Mouse (Mus musculus): ENCODE measurements at regions not wholly inside any gene's neighbourhood (a gene's known extent, or its start where the extent isn't known, plus 50 kb on each side); places are given as distances from the start of the nearest gene placed in this dataset.

DNA sequence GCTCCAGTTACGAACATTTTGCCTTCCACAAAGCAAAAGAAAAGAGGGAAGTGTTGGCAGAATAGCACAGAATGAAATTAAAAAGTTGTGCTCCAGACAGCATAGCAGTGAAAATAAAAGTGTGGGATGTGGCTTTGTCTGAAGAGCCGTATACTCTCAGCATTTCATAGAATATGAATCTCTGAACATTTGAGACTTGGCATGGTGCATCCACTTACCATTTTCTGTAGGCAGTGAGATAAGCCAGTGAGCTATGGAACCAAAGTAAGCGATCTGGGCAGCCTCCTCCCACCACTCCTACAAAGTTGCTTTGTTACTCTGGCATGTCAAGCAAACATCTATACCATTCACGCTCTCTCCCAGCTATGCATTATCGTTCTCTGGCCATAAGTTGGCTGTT, 286.0 kb downstream of the Arl4a start:
- Histone ChIP-seq H3K4me3 (ENCODE audit: low read depth, low read length) (no peak overlapping the region), H3K27me3 (ENCODE audit: insufficient read depth, low read length) (no peaks in the 10 kb centered on the region), H3K9ac (no peak overlapping the region), H3K9me3 (ENCODE audit: low read depth, low read length) (no peaks in the 10 kb centered on the region), H3K4me2 (no peak overlapping the region), H3K4me1 (ENCODE audit: insufficient read depth) (no peaks in the 10 kb centered on the region), H3K36me3 (ENCODE audit: insufficient read depth) (no peaks in the 10 kb centered on the region), H3K27ac (ENCODE audit: low read depth) (no peak overlapping the region)
- WGBS: 85% methylated on average over 5 of the region's 5 CpGs
- ATAC-seq (ENCODE audit: insufficient read depth) (no peak), DNase-seq (no peak)
- TF ChIP-seq CTCF (IDR thresholded peaks at IDR 0.05; ENCODE audit: low read depth): no peak

- H3K4me3 ChIP-seq (ENCODE audit: low read depth, low read length): no peak overlapping the region
- no peak for DNase-seq
- no peak overlapping the region for H3K4me2 ChIP-seq
- ATAC-seq (ENCODE audit: insufficient read depth): no peak
- no peaks in the 10 kb centered on the region for H3K9me3 ChIP-seq (ENCODE audit: low read depth, low read length)
- no peak overlapping the region for H3K9ac ChIP-seq
- H3K4me1 ChIP-seq (ENCODE audit: insufficient read depth): no peaks in the 10 kb centered on the region
- H3K36me3 ChIP-seq (ENCODE audit: insufficient read depth): no peaks in the 10 kb centered on the region
- no peak overlapping the region for H3K27ac ChIP-seq (ENCODE audit: low read depth)
- WGBS: 65% methylated on average over 11 of the region's 11 CpGs
- TF ChIP-seq CTCF (IDR thresholded peaks at IDR 0.05; ENCODE audit: low read depth): no peak
- no peaks in the 10 kb centered on the region for H3K27me3 ChIP-seq (ENCODE audit: insufficient read depth, low read length)
These were observed 295.4 kb downstream of the Arl4a start for GRCm38 (mm10) chr12:39742156-39743063.

GRCm38 (mm10) chr12:39741051-39741847, 296.6 kb downstream of the Arl4a start:
- DNase-seq (no peak), ATAC-seq (ENCODE audit: insufficient read depth) (no peak)
- Histone ChIP-seq H3K27ac (ENCODE audit: low read depth) (no peak overlapping the region), H3K4me3 (ENCODE audit: low read depth, low read length) (no peak overlapping the region), H3K9ac (no peak overlapping the region), H3K4me1 (ENCODE audit: insufficient read depth) (no peaks in the 10 kb centered on the region), H3K27me3 (ENCODE audit: insufficient read depth, low read length) (no peaks in the 10 kb centered on the region), H3K9me3 (ENCODE audit: low read depth, low read length) (no peaks in the 10 kb centered on the region), H3K4me2 (no peak overlapping the region), H3K36me3 (ENCODE audit: insufficient read depth) (no peaks in the 10 kb centered on the region)
- no peak for TF ChIP-seq CTCF (IDR thresholded peaks at IDR 0.05; ENCODE audit: low read depth)
- 22% methylated on average over 13 of the region's 13 CpGs for WGBS

DNA sequence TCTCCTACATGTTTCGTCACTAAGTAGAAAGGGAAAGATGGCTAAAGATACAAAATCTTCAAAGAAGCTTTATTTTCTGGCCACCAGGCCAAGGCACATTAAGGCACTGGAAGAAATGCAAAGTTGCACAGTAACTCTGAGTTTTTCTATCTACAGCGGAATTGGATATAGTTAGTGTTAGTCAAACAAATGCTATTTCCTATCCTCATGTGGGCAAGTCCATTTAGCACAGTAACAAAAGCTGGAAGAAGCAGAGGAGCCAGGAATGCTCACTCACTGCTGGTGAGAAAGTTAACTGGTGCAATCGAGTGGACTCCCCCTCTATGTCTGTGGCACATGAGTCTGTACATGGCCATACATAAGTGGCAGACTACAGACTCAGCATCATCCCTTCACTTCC, 300.9 kb downstream of the Arl4a start:
- WGBS: 79% methylated on average over 3 of the region's 3 CpGs
- no peak overlapping the region for H3K27ac ChIP-seq (ENCODE audit: low read depth)
- ATAC-seq (ENCODE audit: insufficient read depth) (no peak), DNase-seq (no peak)
- no peaks in the 10 kb centered on the region for H3K4me1 ChIP-seq (ENCODE audit: insufficient read depth)
- H3K27me3 ChIP-seq (ENCODE audit: insufficient read depth, low read length): no peaks in the 10 kb centered on the region
- H3K4me2 ChIP-seq: no peak overlapping the region
- H3K9me3 ChIP-seq (ENCODE audit: low read depth, low read length): no peaks in the 10 kb centered on the region
- no peak overlapping the region for H3K9ac ChIP-seq
- TF ChIP-seq CTCF (IDR thresholded peaks at IDR 0.05; ENCODE audit: low read depth): no peak
- no peaks in the 10 kb centered on the region for H3K36me3 ChIP-seq (ENCODE audit: insufficient read depth)
- H3K4me3 ChIP-seq (ENCODE audit: low read depth, low read length): no peak overlapping the region

DNA sequence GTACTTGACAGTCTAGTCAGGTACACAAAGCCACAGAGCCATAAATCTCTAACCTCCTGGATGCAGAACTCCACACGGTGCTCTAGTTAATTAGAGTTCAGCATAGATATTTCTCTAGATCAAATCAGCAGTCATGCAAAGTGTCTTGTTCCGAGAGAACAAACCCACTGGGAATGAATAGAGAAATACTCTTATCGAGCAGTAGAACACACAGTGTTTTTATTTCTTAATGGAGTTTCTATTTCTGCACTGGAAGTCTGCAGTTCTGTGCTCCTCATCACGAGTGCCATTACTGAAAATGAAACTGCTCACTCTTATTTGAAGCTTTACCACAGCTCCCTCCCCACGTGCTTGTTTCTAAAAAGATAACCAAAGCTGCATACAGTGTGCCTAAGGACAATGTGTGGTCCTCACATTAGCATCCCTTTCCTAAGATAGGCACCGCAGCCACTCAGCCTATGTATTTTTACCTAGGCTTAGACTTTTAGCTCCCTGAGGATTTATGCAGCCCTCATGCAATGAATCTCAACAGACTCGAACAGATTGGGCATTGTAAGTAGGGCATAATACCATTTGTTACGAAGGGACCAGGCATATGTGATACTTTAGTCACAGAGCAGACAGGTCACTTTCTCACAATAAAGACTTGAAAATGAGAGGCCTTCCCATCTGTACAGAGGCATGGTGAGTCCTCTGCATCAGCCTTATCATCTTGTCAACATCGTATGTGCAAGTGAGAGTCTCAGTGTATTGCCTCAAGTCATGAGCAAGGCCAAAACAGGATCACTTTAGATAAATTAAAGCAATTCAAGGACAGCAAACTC, 301.5 kb downstream of the Arl4a start:
- H3K4me2 ChIP-seq: no peak overlapping the region
- H3K4me3 ChIP-seq (ENCODE audit: low read depth, low read length): no peak overlapping the region
- no peak for ATAC-seq (ENCODE audit: insufficient read depth)
- H3K36me3 ChIP-seq (ENCODE audit: insufficient read depth): no peaks in the 10 kb centered on the region
- no peaks in the 10 kb centered on the region for H3K27me3 ChIP-seq (ENCODE audit: insufficient read depth, low read length)
- H3K27ac ChIP-seq (ENCODE audit: low read depth): no peak overlapping the region
- no peaks in the 10 kb centered on the region for H3K9me3 ChIP-seq (ENCODE audit: low read depth, low read length)
- no peak overlapping the region for H3K9ac ChIP-seq
- no peak for DNase-seq
- TF ChIP-seq CTCF (IDR thresholded peaks at IDR 0.05; ENCODE audit: low read depth): no peak
- no peaks in the 10 kb centered on the region for H3K4me1 ChIP-seq (ENCODE audit: insufficient read depth)
- 64% methylated on average over 9 of the region's 9 CpGs for WGBS

DNA sequence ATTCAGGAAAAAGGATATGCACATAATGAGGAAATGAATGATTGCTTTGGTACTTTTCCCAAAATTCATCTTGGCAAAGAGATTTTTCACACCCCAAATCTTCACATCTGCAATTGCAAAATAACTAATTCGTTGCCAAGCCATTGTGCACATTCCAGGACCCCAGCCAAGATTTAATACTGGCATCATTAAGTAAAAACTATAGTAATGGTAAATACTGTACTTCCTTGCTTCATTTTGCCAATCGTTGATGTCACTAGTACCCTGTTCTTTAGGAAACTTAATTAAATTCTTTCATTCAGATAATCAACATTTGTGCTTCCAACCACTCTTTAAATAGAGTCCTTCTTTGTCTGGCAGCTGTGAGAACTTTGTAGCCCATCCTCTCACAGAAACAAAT, 303.6 kb downstream of the Arl4a start:
- H3K9me3 ChIP-seq (ENCODE audit: low read depth, low read length): no peaks in the 10 kb centered on the region
- H3K4me1 ChIP-seq (ENCODE audit: insufficient read depth): no peaks in the 10 kb centered on the region
- ATAC-seq (ENCODE audit: insufficient read depth) (no peak), DNase-seq (peak; percentile 18)
- TF ChIP-seq CTCF (IDR thresholded peaks at IDR 0.05; ENCODE audit: low read depth): no peak
- WGBS: 70% methylated on average over 2 of the region's 2 CpGs
- no peaks in the 10 kb centered on the region for H3K27me3 ChIP-seq (ENCODE audit: insufficient read depth, low read length)
- no peak overlapping the region for H3K4me3 ChIP-seq (ENCODE audit: low read depth, low read length)
- H3K4me2 ChIP-seq: no peak overlapping the region
- H3K9ac ChIP-seq: no peak overlapping the region
- no peaks in the 10 kb centered on the region for H3K36me3 ChIP-seq (ENCODE audit: insufficient read depth)
- no peak overlapping the region for H3K27ac ChIP-seq (ENCODE audit: low read depth)
